Mouse (Mus musculus) heart, embryonic 11.5 days (tissue): ENCODE data around the gene D430041D05Rik. TPM values are rescaled to one million over a fixed set of nuclear protein-coding genes. Genes with fewer than 3 reads are reported as not detected.
A peak's percentile ranks its signal among the peaks of the same experiment; 100 is the strongest.

ENCODE experiments used
- ATAC-seq: fragments of 200-750 bp; cut with Nextera tagmentation; replicated peaks from 2 replicates; pipeline ENCODE4 v1.8.0; 2017; ENCODE audit warnings: moderate library complexity; ENCODE audit not compliant: insufficient number of reproducible peaks, low FRiP score, low TSS enrichment
- H3K27ac ChIP-seq: fragments of 300-500 bp; sonication (generic); 2 replicates; pipeline ENCODE4 v1.5.1; 2014; ENCODE audit warnings: mild to moderate bottlenecking, low read depth, low read length
- H3K27me3 ChIP-seq: fragments of 300-500 bp; sonication (generic); 2 replicates; pipeline ENCODE4 v1.6.1; 2014; ENCODE audit warnings: mild to moderate bottlenecking, low read length, mixed read lengths; ENCODE audit not compliant: control insufficient read depth, insufficient read depth
- H3K36me3 ChIP-seq: fragments of 300-500 bp; sonication (generic); 2 replicates; pipeline ENCODE4 v1.6.1; 2014; ENCODE audit warnings: mild to moderate bottlenecking, low read length, moderate library complexity, mixed read lengths; ENCODE audit not compliant: control insufficient read depth, insufficient read depth
- H3K4me1 ChIP-seq: fragments of 300-500 bp; sonication (generic); 2 replicates; pipeline ENCODE4 v1.6.1; 2014; ENCODE audit warnings: low read length; ENCODE audit not compliant: control insufficient read depth, insufficient read depth
- H3K4me2 ChIP-seq: fragments of 300-500 bp; sonication (generic); 2 replicates; pipeline ENCODE4 v1.6.1; 2014; ENCODE audit warnings: mild to moderate bottlenecking, moderate library complexity
- H3K4me3 ChIP-seq: fragments of 300-500 bp; sonication (generic); 2 replicates; pipeline ENCODE4 v1.5.1; 2014; ENCODE audit warnings: low read depth, low read length
- H3K9ac ChIP-seq: fragments of 300-500 bp; sonication (generic); 2 replicates; pipeline ENCODE4 v1.6.1; 2014; ENCODE audit warnings: mild to moderate bottlenecking, low read depth, low read length, moderate library complexity
- H3K9me3 ChIP-seq: fragments of 300-500 bp; sonication (generic); replicated peaks from 2 replicates; pipeline ENCODE4 v1.6.1; 2016; ENCODE audit warnings: low read length; ENCODE audit not compliant: control insufficient read depth
- WGBS: fragments of 180-500 bp; shearing (Covaris S2); extraction: QIAGEN DNeasy Blood & Tissue Kit; methylation state at CpG from one replicate; pipeline ENCODE4 v1.1.7; 2014; ENCODE audit not compliant: insufficient replicate concordance; 5-methylcytosine and 5-hydroxymethylcytosine counted together
- polyA plus RNA-seq: library from polyadenylated mRNA; unstranded; fragments of >200 nt; fragmentation: Nextera tagmentation; extraction: Ambion mirVana; gene quantifications from 2 replicates; pipeline ENCODE4 v1.2.1, GENCODE M21; 2014

The D430041D05Rik gene
- polyA plus RNA-seq, 1 experiment from 2014 or later: 0.34 TPM

GRCm38 (mm10) chr2:104150608-104151397 is 260.0 kb downstream of the D430041D05Rik start:
- Histone ChIP-seq H3K4me2 (no peak overlapping the region), H3K4me3 (no peak overlapping the region), H3K9me3 (no peaks in the 10 kb centered on the region), H3K27ac (no peak overlapping the region), H3K27me3 (no peaks in the 10 kb centered on the region), H3K4me1 (no peaks in the 10 kb centered on the region; the same call in 1 of the 2 replicates), H3K36me3 (no peaks in the 10 kb centered on the region), H3K9ac (no peak overlapping the region)
- WGBS: 73% methylated on average over 6 of the region's 6 CpGs
- no peak for ATAC-seq

- ATAC-seq: no peak
Measured at GRCm38 (mm10) chr2:104147910-104148561, 262.8 kb downstream of the D430041D05Rik start.

GRCm38 (mm10) chr2:104145983-104146382 is 264.8 kb downstream of the D430041D05Rik start:
- Histone ChIP-seq H3K27ac (no peak overlapping the region), H3K4me3 (no peak overlapping the region), H3K9ac (no peak overlapping the region), H3K9me3 (no peaks in the 10 kb centered on the region), H3K4me1 (no peaks in the 10 kb centered on the region; the same call in 1 of the 2 replicates), H3K4me2 (no peak overlapping the region), H3K27me3 (no peaks in the 10 kb centered on the region), H3K36me3 (no peaks in the 10 kb centered on the region)
- peak; percentile 68; the same call in 1 of the 2 replicates for ATAC-seq
- WGBS: 62% methylated on average over 1 of the region's 1 CpGs

More at GRCm38 (mm10) chr2:104147910-104148561, 262.8 kb downstream of the D430041D05Rik start:
- Histone ChIP-seq H3K9ac (no peak overlapping the region), H3K9me3 (no peaks in the 10 kb centered on the region), H3K36me3 (no peaks in the 10 kb centered on the region), H3K4me3 (no peak overlapping the region), H3K4me1 (no peaks in the 10 kb centered on the region; the same call in 1 of the 2 replicates), H3K4me2 (no peak overlapping the region), H3K27me3 (no peaks in the 10 kb centered on the region), H3K27ac (no peak overlapping the region)
- 63% methylated on average over 4 of the region's 4 CpGs for WGBS

GRCm38 (mm10) chr2:104144004-104144403 is 266.8 kb downstream of the D430041D05Rik start:
- H3K27ac ChIP-seq: no peak overlapping the region
- H3K4me2 ChIP-seq: no peak overlapping the region
- 85% methylated on average over 12 of the region's 12 CpGs for WGBS
- H3K36me3 ChIP-seq: no peaks in the 10 kb centered on the region
- H3K9me3 ChIP-seq: no peaks in the 10 kb centered on the region
- ATAC-seq: no peak
- no peak overlapping the region for H3K4me3 ChIP-seq
- H3K27me3 ChIP-seq: no peaks in the 10 kb centered on the region
- H3K4me1 ChIP-seq: no peaks in the 10 kb centered on the region
- H3K9ac ChIP-seq: no peak overlapping the region

GRCm38 (mm10) chr2:104142140-104142539 is 268.7 kb downstream of the D430041D05Rik start:
- H3K4me1 ChIP-seq: no peaks in the 10 kb centered on the region
- H3K9me3 ChIP-seq: no peaks in the 10 kb centered on the region
- no peak overlapping the region for H3K4me2 ChIP-seq
- H3K27me3 ChIP-seq: no peaks in the 10 kb centered on the region
- 74% methylated on average over 8 of the region's 8 CpGs for WGBS
- ATAC-seq: no peak
- no peak overlapping the region for H3K27ac ChIP-seq
- no peaks in the 10 kb centered on the region for H3K36me3 ChIP-seq
- no peak overlapping the region for H3K9ac ChIP-seq
- no peak overlapping the region for H3K4me3 ChIP-seq

GRCm38 (mm10) chr2:104135920-104136319 is 274.9 kb downstream of the D430041D05Rik start:
- H3K27me3 ChIP-seq: no peaks in the 10 kb centered on the region
- no peaks in the 10 kb centered on the region for H3K4me1 ChIP-seq
- no peaks in the 10 kb centered on the region for H3K36me3 ChIP-seq
- H3K4me2 ChIP-seq: no peak overlapping the region
- no peaks in the 10 kb centered on the region for H3K9me3 ChIP-seq
- no peak overlapping the region for H3K4me3 ChIP-seq
- no peak overlapping the region for H3K9ac ChIP-seq
- 42% methylated on average over 2 of the region's 2 CpGs for whole genome bisulfite sequencing
- H3K27ac ChIP-seq: no peak overlapping the region
- no peak for ATAC-seq

GRCm38 (mm10) chr2:104134150-104135056 is 276.4 kb downstream of the D430041D05Rik start:
- H3K27me3 ChIP-seq: no peaks in the 10 kb centered on the region
- no peaks in the 10 kb centered on the region for H3K9me3 ChIP-seq
- H3K4me3 ChIP-seq: no peak overlapping the region
- H3K9ac ChIP-seq: no peak overlapping the region
- WGBS: 39% methylated on average over 8 of the region's 8 CpGs
- peaks cover 11% of the 10 kb centered on the region for H3K4me1 ChIP-seq
- no peak overlapping the region for H3K27ac ChIP-seq
- no peak for ATAC-seq
- H3K4me2 ChIP-seq: no peak overlapping the region
- H3K36me3 ChIP-seq: no peaks in the 10 kb centered on the region

GRCm38 (mm10) chr2:104133042-104133810 is 277.6 kb downstream of the D430041D05Rik start:
- H3K9ac ChIP-seq: no peak overlapping the region
- peaks cover 11% of the 10 kb centered on the region for H3K4me1 ChIP-seq
- H3K27me3 ChIP-seq: no peaks in the 10 kb centered on the region
- WGBS: 27% methylated on average over 12 of the region's 12 CpGs
- no peak for ATAC-seq
- no peak overlapping the region for H3K4me3 ChIP-seq
- no peak overlapping the region for H3K27ac ChIP-seq
- no peak overlapping the region for H3K4me2 ChIP-seq
- no peaks in the 10 kb centered on the region for H3K36me3 ChIP-seq
- H3K9me3 ChIP-seq: no peaks in the 10 kb centered on the region
